Mouse (Mus musculus) myocyte (in vitro differentiated cells): ENCODE data around the gene Csnk1d. TPM values are rescaled to one million over a fixed set of nuclear protein-coding genes. Genes with fewer than 3 reads are reported as not detected.

Source experiments
- H3K27me3 ChIP-seq: one replicate; pipeline ENCODE4 v1.6.1; 2011; ENCODE audit not compliant: control insufficient read depth, insufficient read depth, insufficient read length
- H3K36me3 ChIP-seq: one replicate; pipeline ENCODE4 v1.6.1; 2011; ENCODE audit not compliant: control insufficient read depth, insufficient read depth
- H3K4me2 ChIP-seq: one replicate; pipeline ENCODE4 v1.6.1; 2011; ENCODE audit warnings: low read depth, control low read depth
- H3K4me3 ChIP-seq: one replicate; pipeline ENCODE4 v1.5.1; 2011; ENCODE audit warnings: mild to moderate bottlenecking, control low read depth, moderate library complexity
- H3K79me2 ChIP-seq: one replicate; pipeline ENCODE4 v1.6.1; 2011; ENCODE audit not compliant: control insufficient read depth, insufficient read depth
- H3ac ChIP-seq: one replicate; pipeline ENCODE4 v1.6.1; 2011; ENCODE audit not compliant: control insufficient read depth, insufficient read length
- CEBPB ChIP-seq: IDR thresholded peaks from 2 replicates; pipeline ENCODE4 v1.6.1; 2011; ENCODE audit warnings: mild to moderate bottlenecking, moderate library complexity; ENCODE audit not compliant: poor library complexity, insufficient read depth, severe bottlenecking
- E2F4 ChIP-seq: IDR thresholded peaks from one replicate; pipeline ENCODE4 v1.6.1; 2011; ENCODE audit warnings: mild to moderate bottlenecking, control low read depth, moderate library complexity; ENCODE audit not compliant: insufficient read depth
- MAX ChIP-seq: IDR thresholded peaks from one replicate; pipeline ENCODE4 v1.6.1; 2011; ENCODE audit warnings: low read depth, mild to moderate bottlenecking, control low read depth
- MYOD1 ChIP-seq, 3 experiments: IDR thresholded peaks; one replicate each; pipeline ENCODE4 v1.6.1; 2011; ENCODE audit warnings: control low read depth in 2 of 3, low read depth in 2 of 3, mild to moderate bottlenecking in 2 of 3, moderate library complexity in 1 of 3; ENCODE audit not compliant: insufficient read length in 2 of 3, control insufficient read depth in 1 of 3
- MYOG ChIP-seq, 3 experiments: IDR thresholded peaks; one replicate each; pipeline ENCODE4 v1.6.1; 2011; ENCODE audit warnings: control low read depth in 2 of 3, low read depth in 2 of 3, mild to moderate bottlenecking in 2 of 3; ENCODE audit not compliant: insufficient read length in 2 of 3, control insufficient read depth in 1 of 3, insufficient read depth in 1 of 3
- POLR2A ChIP-seq: IDR thresholded peaks from one replicate; pipeline ENCODE4 v1.6.1; 2011; ENCODE audit warnings: low read depth, mild to moderate bottlenecking, control low read depth, moderate library complexity; ENCODE audit not compliant: insufficient read length
- POLR2AphosphoS2 ChIP-seq: IDR thresholded peaks from one replicate; pipeline ENCODE4 v1.6.1; 2011; ENCODE audit warnings: low read depth, control low read depth; ENCODE audit not compliant: insufficient read length
- REST ChIP-seq: IDR thresholded peaks from one replicate; pipeline ENCODE4 v1.6.1; 2011; ENCODE audit warnings: mild to moderate bottlenecking, control low read depth, moderate library complexity; ENCODE audit not compliant: insufficient read depth, insufficient read length
- SRF ChIP-seq: IDR thresholded peaks from one replicate; pipeline ENCODE4 v1.6.1; 2011; ENCODE audit warnings: low read depth; ENCODE audit not compliant: control insufficient read depth, insufficient read length
- TCF12 ChIP-seq: IDR thresholded peaks from one replicate; pipeline ENCODE4 v1.6.1; 2011; ENCODE audit warnings: mild to moderate bottlenecking, control low read depth; ENCODE audit not compliant: poor library complexity, insufficient read depth, severe bottlenecking
- TCF3 ChIP-seq: IDR thresholded peaks from one replicate; pipeline ENCODE4 v1.6.1; 2011; ENCODE audit warnings: low read depth, control low read depth; ENCODE audit not compliant: insufficient read length
- USF1 ChIP-seq: IDR thresholded peaks from one replicate; pipeline ENCODE4 v1.6.1; 2011; ENCODE audit warnings: low read depth, mild to moderate bottlenecking, control low read depth, moderate library complexity
- polyA plus RNA-seq: library from polyadenylated mRNA; unstranded; fragments of >200 nt; fragmentation: generic; extraction: Trizol; gene quantifications from one replicate; pipeline ENCODE4 v1.2.1, GENCODE M21; 2012; ENCODE audit warnings: missing spikeins

Gene Csnk1d
- polyA plus RNA-seq, 1 experiment: 79.5 TPM

- no peak overlapping the region for H3K4me3 ChIP-seq
- peaks cover 52% of the 10 kb centered on the region for H3K36me3 ChIP-seq
- H3K27me3 ChIP-seq: no peaks in the 10 kb centered on the region
- no peak overlapping the region for H3K4me2 ChIP-seq
- no peak overlapping the region for H3ac ChIP-seq
- no peaks in the 10 kb centered on the region for H3K79me2 ChIP-seq
- peak; percentile 15 for TF ChIP-seq POLR2AphosphoS2
- no peak for TF ChIP-seq USF1
Observed at GRCm38 (mm10) chr11:120962909-120963308, 28.2 kb downstream of the Csnk1d start.

GRCm38 (mm10) chr11:120962050-120962771 is 28.9 kb downstream of the Csnk1d start:
- Histone ChIP-seq H3ac (no peak overlapping the region), H3K27me3 (no peaks in the 10 kb centered on the region), H3K36me3 (peaks cover 46% of the 10 kb centered on the region), H3K4me3 (no peak overlapping the region), H3K79me2 (no peaks in the 10 kb centered on the region), H3K4me2 (no peak overlapping the region)
- TF ChIP-seq POLR2A (peak; percentile 25), TCF12 (no peak), POLR2AphosphoS2 (peak; percentile 19), MYOD1 (IDR thresholded peaks at IDR 0.05; ENCODE audit: control insufficient read depth in 1 of 3, insufficient read length in 2 of 3, low read depth in 2 of 3) (no peak)

- H3ac ChIP-seq: no peak overlapping the region
- H3K4me2 ChIP-seq: no peak overlapping the region
- H3K4me3 ChIP-seq: no peak overlapping the region
- peaks cover 40% of the 10 kb centered on the region for H3K36me3 ChIP-seq
- H3K27me3 ChIP-seq: no peaks in the 10 kb centered on the region
- H3K79me2 ChIP-seq: no peaks in the 10 kb centered on the region
- no peak for TF ChIP-seq POLR2A
- TF ChIP-seq E2F4: no peak
- no peak for TF ChIP-seq POLR2AphosphoS2
- no peak for TF ChIP-seq CEBPB
- TF ChIP-seq TCF12: no peak
- no peak for TF ChIP-seq MYOD1 (IDR thresholded peaks at IDR 0.05; ENCODE audit: control insufficient read depth in 1 of 3, insufficient read length in 2 of 3, low read depth in 2 of 3)
- no peak for TF ChIP-seq REST
- no peak for TF ChIP-seq MYOG (IDR thresholded peaks at IDR 0.05; ENCODE audit: control insufficient read depth in 1 of 3, insufficient read depth in 1 of 3, insufficient read length in 2 of 3, low read depth in 2 of 3)
- TF ChIP-seq MAX: no peak
- TF ChIP-seq USF1: no peak
- no peak for TF ChIP-seq TCF3
- TF ChIP-seq SRF: no peak
Observed at GRCm38 (mm10) chr11:120961594-120961993, 29.5 kb downstream of the Csnk1d start.

- H3K4me2 ChIP-seq: no peak overlapping the region
- TF ChIP-seq SRF (no peak), POLR2AphosphoS2 (peak; percentile 59), REST (no peak), TCF3 (no peak), POLR2A (no peak)
- peaks cover 26% of the 10 kb centered on the region for H3K36me3 ChIP-seq
- no peak overlapping the region for H3K4me3 ChIP-seq
- H3K79me2 ChIP-seq: no peaks in the 10 kb centered on the region
- no peaks in the 10 kb centered on the region for H3K27me3 ChIP-seq
- H3ac ChIP-seq: no peak overlapping the region
Observed at GRCm38 (mm10) chr11:120960248-120960647, 30.9 kb downstream of the Csnk1d start.

- Histone ChIP-seq H3K79me2 (no peaks in the 10 kb centered on the region), H3K4me3 (no peak overlapping the region), H3ac (no peak overlapping the region), H3K27me3 (no peaks in the 10 kb centered on the region), H3K36me3 (peaks cover 20% of the 10 kb centered on the region), H3K4me2 (no peak overlapping the region)
- TF ChIP-seq MYOG (IDR thresholded peaks at IDR 0.05; ENCODE audit: control insufficient read depth in 1 of 3, insufficient read depth in 1 of 3, insufficient read length in 2 of 3, low read depth in 2 of 3) (no peak), TCF3 (no peak), MYOD1 (IDR thresholded peaks at IDR 0.05; ENCODE audit: control insufficient read depth in 1 of 3, insufficient read length in 2 of 3, low read depth in 2 of 3) (no peak), CEBPB (no peak), POLR2AphosphoS2 (no peak), POLR2A (no peak), TCF12 (no peak), E2F4 (no peak), REST (no peak), USF1 (no peak), MAX (no peak), SRF (no peak)
Observed at GRCm38 (mm10) chr11:120959564-120959963, 31.6 kb downstream of the Csnk1d start.
